Mouse (Mus musculus) cerebellum, adult 9-10 months (tissue): Measurements from ENCODE around the gene Mrps26.
A peak's percentile ranks its signal among the peaks of the same experiment; 100 is the strongest.

Experiments
- DNase-seq: peaks from one replicate; pipeline ENCODE4 v3.0.0; 2022

The Mrps26 gene

DNA sequence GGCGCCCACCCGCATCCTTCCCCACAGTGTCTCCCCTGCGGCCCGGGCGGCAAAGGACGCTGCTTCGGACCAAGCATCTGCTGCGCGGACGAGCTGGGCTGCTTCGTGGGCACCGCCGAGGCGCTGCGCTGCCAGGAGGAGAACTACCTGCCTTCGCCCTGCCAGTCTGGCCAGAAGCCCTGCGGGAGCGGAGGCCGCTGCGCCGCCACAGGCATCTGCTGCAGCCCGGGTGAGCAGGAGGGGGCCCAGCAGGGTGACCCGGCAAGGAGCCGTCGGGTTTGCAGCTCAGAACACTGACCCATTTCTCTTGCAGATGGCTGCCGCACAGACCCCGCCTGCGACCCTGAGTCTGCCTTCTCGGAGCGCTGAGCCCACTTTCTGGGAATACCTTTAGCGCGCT is 13.0 kb downstream of the Mrps26 start:
- peak; percentile 51 for DNase-seq

DNA sequence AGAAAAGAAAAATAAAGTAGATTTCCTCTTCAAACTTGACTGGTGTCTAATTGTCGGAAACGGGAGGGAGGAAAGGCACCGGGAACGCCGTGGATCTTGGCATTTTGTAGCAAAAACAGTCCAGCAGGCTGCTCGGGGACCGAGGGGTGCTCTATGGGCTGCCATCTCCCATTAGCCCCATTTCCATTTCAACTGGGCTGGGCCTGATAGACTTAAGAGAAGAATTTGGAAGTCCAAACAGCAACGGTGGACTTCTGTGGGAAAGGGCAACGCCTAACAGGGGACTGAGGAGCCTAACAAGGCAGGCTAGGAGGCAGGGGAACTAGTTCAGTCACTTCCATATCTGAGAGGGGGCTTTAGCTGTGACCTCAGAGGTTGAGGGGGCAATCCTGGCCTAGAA is 13.5 kb downstream of the Mrps26 start:
- DNase-seq, result no peak

DNA sequence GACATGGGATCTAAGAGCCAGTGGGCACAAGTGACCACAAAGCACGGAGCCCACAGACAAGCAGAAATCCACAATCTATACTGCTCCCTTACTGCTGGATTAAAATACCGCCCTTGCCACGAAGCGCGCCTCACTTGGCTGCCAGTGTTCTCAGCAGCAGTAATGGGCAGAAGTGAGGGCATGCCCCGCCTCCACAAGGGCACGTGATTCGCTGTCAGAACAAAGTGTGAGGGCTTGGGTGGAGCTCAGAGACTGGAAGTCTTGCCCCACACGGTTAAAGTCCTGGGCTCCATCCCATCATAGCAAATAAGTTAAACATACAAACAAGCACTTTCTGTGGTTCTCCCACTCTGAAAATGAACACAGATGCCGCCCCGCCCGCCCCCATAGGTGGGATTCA is 14.1 kb downstream of the Mrps26 start:
- DNase-seq, result no peak

DNA sequence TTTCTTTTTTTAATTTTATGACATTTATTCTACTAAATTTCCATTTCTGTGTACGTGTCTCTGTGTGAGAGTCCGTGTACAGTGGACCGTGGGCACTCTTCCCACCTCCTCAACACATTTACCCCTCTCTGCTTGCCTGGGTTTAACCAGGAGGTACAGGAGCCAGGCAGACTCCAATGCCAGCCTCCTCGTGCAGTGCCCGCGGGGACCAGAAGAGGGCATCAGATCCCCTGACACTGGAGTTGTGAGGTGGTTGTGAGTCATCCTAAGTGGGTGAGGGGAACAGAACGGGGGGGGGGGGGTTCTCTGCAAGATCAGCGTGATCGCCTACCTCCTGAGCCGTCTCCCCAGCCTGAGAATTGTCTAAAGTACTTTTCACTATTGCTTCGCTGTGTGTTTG is 14.6 kb downstream of the Mrps26 start:
- peak; percentile 75 for DNase-seq

DNA sequence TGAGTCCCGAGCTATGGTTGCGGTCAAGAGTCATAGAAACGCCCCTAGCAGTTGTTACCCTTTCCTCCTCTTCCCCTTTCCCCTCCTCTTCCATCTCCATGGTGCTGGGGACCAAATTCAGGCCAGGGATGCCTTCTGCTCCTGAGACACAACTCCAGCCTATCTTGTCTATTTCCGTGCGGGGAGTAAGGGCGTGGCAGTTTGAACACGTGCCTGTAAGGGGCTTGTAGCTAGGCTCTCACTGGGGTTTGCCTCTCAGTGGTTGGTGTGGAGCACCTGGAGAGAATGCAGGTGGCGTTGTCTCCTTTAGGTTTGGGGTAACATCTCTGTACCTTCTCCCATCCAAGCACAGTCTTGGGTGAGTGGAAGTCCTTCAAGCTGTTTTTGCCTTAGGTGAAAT is 16.2 kb downstream of the Mrps26 start:
- DNase-seq, result no peak

DNA sequence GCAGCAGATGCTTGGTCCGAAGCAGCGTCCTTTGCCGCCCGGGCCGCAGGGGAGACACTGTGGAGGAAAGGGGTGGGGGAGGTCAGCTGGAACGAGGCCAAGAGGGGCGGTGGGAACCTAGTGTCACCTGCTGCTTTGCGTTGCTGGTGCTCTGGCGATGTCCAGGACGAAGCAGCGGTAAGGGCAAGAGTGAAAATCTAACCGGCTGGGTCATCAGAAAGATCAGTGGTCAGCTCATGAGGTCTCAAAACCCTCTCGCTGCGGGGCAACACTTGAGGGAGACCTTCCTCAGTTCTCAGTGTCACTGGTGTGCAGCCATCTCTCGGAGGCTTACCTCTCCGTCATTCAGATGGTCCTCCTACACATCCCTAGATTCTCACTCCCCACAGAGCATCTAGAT is 17.7 kb downstream of the Mrps26 start:
- no peak for DNase-seq

DNA sequence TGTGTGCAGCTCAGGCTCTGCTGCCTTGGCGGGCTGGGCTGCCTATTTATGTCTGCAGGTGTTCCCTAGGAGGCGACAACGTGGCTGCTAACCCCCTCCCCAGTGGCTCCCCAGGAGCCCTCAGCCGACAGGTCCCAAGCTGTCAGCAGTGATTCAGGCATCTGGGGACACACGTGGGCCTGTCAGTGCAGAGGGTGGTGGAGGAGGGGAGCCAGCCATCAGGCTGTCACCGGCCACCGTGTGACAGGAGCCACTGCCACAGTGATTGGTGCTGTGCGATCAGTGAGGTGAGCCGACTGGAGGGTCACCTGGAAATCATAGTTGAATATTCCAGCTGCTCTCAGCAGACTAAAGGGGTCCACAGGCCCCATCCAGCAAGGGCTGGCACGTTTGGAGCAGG is 19.0 kb downstream of the Mrps26 start, which contains the start of gene Avp:
Gene Avp, minus strand, starts transcription at position 3 of the 400 bp plus-strand sequence.
- no peak for DNase-seq

DNA sequence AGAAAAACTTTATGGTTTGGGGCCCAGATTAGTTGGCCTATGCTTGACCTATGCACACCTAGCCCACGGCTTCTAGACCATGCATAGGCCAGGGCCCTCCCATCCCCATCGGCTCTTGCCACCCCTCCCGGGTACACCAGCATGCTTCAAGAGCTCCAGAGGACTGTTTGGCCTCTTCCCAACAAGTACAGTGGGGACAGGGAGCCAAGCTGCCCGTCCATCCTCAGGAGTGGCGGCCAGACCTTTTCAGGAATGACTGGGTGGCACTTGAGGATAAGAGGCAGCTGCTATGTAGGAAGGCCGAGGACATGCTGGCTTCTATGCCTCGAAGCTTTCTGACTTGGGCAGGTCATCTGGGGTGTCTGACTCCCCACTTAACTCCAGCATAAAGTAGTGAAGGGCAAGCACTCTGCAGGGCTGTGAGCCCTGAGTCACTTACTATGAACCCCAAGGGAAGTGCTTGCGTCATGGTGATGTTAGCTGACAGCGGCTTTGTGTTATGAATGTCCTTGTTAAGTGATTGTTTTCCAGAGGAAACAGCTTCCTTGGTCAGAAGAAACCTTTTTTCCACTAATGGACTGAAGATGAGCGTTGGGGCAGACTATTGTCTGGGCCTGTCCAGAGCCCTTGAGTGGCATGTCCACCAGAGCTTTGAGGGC is 20.5 kb downstream of the Mrps26 start:
- DNase-seq, result no peak

DNA sequence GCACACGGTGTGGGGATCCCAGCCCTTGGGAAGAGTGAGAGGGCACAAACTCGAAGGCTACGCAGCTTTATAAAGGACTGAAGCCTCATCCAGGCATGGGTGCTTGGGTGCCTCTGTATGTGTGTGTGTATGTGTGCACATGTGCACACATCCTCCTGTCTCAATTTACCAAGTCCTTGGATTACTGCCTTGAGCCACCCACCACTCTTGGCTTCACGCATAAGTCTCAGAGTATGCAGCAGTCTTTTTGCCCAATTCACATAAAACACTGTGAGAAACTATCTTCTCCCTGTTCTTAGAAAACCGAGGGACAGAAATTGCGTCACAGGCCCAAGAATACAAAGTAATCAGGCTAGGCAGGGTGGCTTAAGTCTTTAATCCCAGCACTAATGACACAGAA is 22.5 kb downstream of the Mrps26 start:
- DNase-seq, result no peak

DNA sequence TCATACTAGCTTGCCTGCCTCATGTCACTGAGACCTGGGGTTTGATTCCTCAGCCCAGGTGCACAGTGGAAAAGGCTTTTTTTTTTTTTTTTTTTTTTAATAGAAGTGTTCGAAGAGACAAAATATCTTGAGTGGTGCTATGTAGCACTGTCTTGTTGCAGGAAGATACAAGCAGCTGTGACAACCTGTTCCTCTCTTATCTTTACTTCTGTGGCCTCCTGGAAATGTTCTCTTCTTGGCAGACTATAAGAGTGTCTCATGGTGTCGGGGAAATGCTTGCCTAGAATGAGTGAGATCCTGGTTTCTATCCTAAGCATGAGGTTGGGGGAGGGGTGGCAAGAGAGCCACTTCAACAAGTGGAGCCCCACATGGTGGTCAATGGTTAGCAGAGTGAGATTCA is 24.8 kb downstream of the Mrps26 start:
- DNase-seq, result no peak

DNA sequence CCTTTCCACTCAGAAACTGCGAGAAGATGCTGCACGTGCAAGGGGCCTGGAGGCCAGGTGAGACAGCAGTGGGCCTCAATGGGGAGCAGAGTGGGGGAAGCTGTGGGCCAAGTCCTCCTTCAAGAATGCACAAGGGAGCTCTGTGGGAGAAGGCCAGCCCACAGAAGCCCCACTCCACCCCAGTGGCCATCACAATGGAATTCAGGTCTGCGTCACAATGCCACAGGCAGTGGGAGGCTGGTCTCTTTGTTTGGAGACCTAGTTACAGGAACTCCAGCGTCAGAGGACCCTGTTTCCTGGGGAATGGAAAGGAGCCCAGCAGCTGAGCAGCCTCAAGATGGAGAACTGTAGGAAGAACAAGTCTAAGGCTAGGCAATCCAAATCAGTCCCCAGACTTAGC is 25.6 kb downstream of the Mrps26 start:
- no peak for DNase-seq

DNA sequence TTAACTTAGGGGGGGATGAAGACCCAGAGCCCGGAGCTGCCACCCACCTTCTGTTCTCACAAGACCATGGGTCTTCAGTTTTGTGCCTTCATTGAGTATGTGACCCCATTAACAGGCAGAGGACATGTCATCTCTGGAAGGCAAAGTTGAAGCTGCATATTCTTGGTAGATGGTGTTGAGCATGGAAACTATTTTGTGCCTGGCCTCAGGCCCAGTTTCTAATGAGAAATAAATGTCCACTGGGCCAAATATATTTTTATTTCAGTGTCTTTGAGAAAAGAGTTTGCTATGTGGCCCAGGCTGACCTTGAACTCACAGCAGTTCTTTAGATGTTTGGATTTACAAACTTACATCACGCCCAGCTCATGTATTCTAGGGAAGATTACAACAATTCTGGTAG is 26.2 kb downstream of the Mrps26 start:
- DNase-seq, result no peak

DNA sequence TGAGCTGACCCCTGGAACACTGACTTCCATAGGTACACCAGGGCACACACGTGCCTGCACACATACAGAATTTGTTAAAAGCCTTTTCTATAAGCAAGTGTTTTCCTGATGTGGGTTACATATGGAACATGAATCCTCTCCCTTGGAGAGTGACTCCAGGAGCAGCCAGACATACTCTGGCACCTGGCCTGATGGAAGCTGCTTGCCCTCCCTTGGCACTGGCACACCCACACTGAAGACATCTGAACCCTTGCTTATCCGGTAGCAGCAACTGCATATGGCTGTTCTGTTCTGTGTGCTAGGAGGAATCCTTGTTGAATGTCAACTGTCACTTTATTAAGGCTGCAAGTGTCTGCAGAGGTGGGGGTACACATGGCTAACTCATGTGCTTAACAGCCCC is 27.5 kb downstream of the Mrps26 start:
- DNase-seq, result no peak

DNA sequence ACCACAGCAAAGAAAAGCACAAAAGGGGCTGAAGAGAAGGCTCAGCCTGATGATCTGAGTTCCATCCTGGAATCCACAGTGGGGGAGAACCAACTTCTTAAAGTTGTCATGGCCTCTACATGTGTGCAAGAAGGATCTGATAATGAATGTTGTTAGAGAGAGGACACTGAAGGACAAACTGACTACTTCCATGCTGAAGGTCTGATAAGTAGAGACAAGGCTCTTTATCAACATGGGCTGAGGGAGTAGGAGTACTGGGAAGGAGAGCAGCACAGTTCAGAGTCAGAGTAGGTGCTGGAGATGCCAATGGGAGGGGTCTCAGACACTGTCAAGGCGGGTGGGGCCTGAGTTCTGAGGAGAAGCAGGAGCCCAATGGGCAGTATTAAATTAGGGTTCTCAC is 32.1 kb downstream of the Mrps26 start:
- DNase-seq, result no peak

DNA sequence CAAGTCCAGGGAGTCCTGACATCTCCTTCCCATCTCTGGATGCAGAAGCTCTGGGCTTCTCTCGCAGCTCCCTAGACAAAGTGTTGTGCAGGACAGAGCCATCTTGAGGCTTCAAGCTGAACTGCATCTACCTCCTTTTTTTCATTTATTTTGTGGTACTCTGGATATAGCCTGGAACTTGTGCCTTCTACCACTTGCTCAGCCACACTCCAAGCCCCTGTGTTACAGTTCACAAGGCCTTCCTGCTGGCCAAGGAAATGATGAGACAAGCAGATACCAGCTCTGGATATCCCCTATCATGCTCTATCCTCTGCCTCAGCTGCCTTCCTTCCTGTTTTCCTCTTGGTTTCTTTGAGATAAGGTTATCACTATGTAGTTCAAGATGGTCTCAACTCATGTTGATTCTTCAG is 34.1 kb downstream of the Mrps26 start:
- peak; percentile 57 for DNase-seq

DNA sequence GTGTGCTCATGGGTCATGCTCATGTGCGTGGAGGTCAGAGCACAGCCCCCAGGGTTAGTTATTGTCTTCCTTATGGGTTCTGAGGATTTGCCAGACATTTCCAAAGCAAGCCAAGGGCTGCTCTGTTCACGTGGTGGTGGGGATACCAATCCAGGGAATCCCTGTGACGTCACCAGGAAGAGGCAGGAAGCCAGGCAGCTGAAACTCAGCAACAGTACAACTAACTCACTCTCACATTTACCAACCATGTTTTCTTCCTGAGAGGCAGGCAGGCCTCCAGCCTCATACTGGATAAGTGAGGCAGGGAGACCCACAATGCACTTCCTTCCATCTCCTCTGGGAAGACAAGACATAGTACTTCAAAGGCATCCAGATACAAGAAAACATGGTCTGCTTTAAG is 34.9 kb downstream of the Mrps26 start:
- DNase-seq, result no peak

DNA sequence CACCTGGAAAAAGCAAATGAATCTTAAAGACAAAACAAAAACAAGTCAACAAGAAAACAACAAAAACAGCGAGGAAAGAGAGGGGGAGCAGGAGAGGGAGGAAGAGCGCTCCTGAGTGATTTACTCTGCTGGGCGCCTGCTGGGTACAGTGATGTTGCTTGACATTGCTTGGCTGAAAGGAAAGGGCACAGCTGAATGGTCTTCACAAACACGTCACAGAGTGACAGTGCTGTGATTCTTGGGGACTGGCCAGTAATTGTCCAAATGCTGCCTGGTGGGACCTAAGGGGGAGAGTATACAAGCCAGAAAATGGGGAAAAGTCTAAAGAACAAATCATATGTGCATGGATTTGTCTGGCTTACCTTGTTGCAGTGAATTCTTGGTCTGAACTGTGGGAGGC is 38.7 kb downstream of the Mrps26 start:
- no peak for DNase-seq

DNA sequence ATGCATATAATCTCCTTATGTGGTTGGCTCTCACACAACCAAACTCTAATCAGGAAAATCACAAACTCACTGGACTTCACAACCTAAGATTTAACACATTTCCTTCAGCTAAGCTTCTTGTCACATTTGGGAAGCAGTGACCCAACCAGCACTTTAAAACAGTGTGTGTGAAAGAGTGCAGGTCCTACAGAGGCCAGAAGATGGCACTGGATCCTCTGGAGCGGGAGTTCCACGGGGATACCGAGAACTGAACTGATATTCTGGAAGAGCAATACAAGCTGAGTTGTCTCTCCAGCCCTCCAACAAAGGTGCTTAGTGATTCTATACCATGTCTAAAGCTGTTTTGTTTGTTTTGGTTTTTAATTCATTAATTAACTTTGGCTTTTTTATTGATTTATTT is 49.5 kb downstream of the Mrps26 start:
- peak; percentile 45 for DNase-seq
